Mouse (Mus musculus): ENCODE data around the gene Ugdh. TPM values are rescaled to one million over a fixed set of nuclear protein-coding genes. Genes with fewer than 3 reads are reported as not detected.

Ugdh gene
- total and polyA plus RNA-seq, 3 experiments = 9.5 to 31.3 TPM; not detected in 1

GRCm38 (mm10) chr5:65374746-65375145, 61.0 kb downstream of the Ugdh start:
- no peaks in the 10 kb centered on the region for H3K79me2 ChIP-seq (ENCODE audit: control insufficient read depth, insufficient read depth, low read length, poor library complexity)
- TF ChIP-seq E2F4 (IDR thresholded peaks at IDR 0.05; ENCODE audit: borderline replicate concordance, low read depth, low read length) = no peak
- TF ChIP-seq ZMIZ1 (IDR thresholded peaks at IDR 0.05; ENCODE audit: low read depth, low read length) = no peak
- no peak for TF ChIP-seq HCFC1 (IDR thresholded peaks at IDR 0.05; ENCODE audit: low read depth, low read length)
- no peak for TF ChIP-seq EP300 (IDR thresholded peaks at IDR 0.05; ENCODE audit: low read depth in 1 of 2, low read length in 2 of 2)
- TF ChIP-seq ZC3H11A (IDR thresholded peaks at IDR 0.05; ENCODE audit: low read depth, low read length) = no peak
- no peak for TF ChIP-seq POLR2AphosphoS2 (IDR thresholded peaks at IDR 0.05; ENCODE audit: low read length)
- no peak for TF ChIP-seq MYC (IDR thresholded peaks at IDR 0.05; ENCODE audit: low read depth, low read length)
- no peak for TF ChIP-seq CTCF (IDR thresholded peaks at IDR 0.05 in 2 of 3, conservative IDR thresholded peaks at IDR 0.05 in 1 of 3; ENCODE audit: control insufficient read depth in 1 of 3, insufficient read depth in 1 of 3, low read depth in 2 of 3, low read length in 3 of 3, poor library complexity in 1 of 3, severe bottlenecking in 1 of 3)
- no peak for TF ChIP-seq CHD1 (IDR thresholded peaks at IDR 0.05; ENCODE audit: low read depth, low read length)
- no peak for TF ChIP-seq MAZ (IDR thresholded peaks at IDR 0.05; ENCODE audit: low read depth, low read length)
- TF ChIP-seq CHD2 (IDR thresholded peaks at IDR 0.05; ENCODE audit: low read length) = no peak
- TF ChIP-seq TBP (IDR thresholded peaks at IDR 0.05; ENCODE audit: low read depth, low read length) = no peak
- no peak for TF ChIP-seq ZNF384 (IDR thresholded peaks at IDR 0.05; ENCODE audit: low read depth, low read length)
- no peak for TF ChIP-seq TCF12 (IDR thresholded peaks at IDR 0.05; ENCODE audit: low read depth, low read length)
- no peak for TF ChIP-seq JUND (IDR thresholded peaks at IDR 0.05; ENCODE audit: low read depth, low read length)
- TF ChIP-seq MYB (IDR thresholded peaks at IDR 0.05; ENCODE audit: low read depth, low read length) = no peak
- no peak for TF ChIP-seq MXI1 (IDR thresholded peaks at IDR 0.05; ENCODE audit: low read depth, low read length)
- no peak for TF ChIP-seq MAFK (IDR thresholded peaks at IDR 0.05; ENCODE audit: borderline replicate concordance, low read depth, low read length)
- TF ChIP-seq SMC3 (IDR thresholded peaks at IDR 0.05; ENCODE audit: low read depth, low read length) = no peak
- no peak for TF ChIP-seq ETS1 (IDR thresholded peaks at IDR 0.05; ENCODE audit: low read depth, low read length)
- no peaks in the 10 kb centered on the region for H3K36me3 ChIP-seq (ENCODE audit: control insufficient read depth in 1 of 2, insufficient read depth in 2 of 2, low read length in 2 of 2)
- H3K9me3 ChIP-seq (replicated peaks; ENCODE audit: insufficient read depth, low read length) = no peaks in the 10 kb centered on the region
- H3K4me3 ChIP-seq (ENCODE audit: control insufficient read depth in 1 of 2, insufficient read depth in 1 of 2, low read depth in 2 of 2, low read length in 2 of 2) = no peak overlapping the region
- no peaks in the 10 kb centered on the region for H3K27me3 ChIP-seq (ENCODE audit: control insufficient read depth in 1 of 2, insufficient read depth in 2 of 2, low read length in 2 of 2)
- no peak overlapping the region for H3K9ac ChIP-seq (ENCODE audit: control insufficient read depth, low read depth, low read length, poor library complexity, severe bottlenecking)
- H3K4me1 ChIP-seq (ENCODE audit: control insufficient read depth in 1 of 2, insufficient read depth in 2 of 2, low read length in 2 of 2) = no peaks in the 10 kb centered on the region; a peak in 1 of 4 replicates
- no peak overlapping the region for H3K27ac ChIP-seq (ENCODE audit: control insufficient read depth, low read depth, low read length)
- DNase-seq (ENCODE audit: low read depth, low spot score) = no peak

- Histone ChIP-seq H3K9ac (ENCODE audit: control insufficient read depth, low read depth, low read length, poor library complexity, severe bottlenecking) (no peak overlapping the region), H3K79me2 (ENCODE audit: control insufficient read depth, insufficient read depth, low read length, poor library complexity) (no peaks in the 10 kb centered on the region), H3K27me3 (ENCODE audit: control insufficient read depth in 1 of 2, insufficient read depth in 2 of 2, low read length in 2 of 2) (peaks cover 4 to 6% of the 10 kb centered on the region in 2 experiments), H3K4me1 (ENCODE audit: control insufficient read depth in 1 of 2, insufficient read depth in 2 of 2, low read length in 2 of 2) (no peaks in the 10 kb centered on the region; a peak in 1 of 4 replicates), H3K36me3 (ENCODE audit: control insufficient read depth in 1 of 2, insufficient read depth in 2 of 2, low read length in 2 of 2) (no peaks in the 10 kb centered on the region), H3K4me3 (ENCODE audit: control insufficient read depth in 1 of 2, insufficient read depth in 1 of 2, low read depth in 2 of 2, low read length in 2 of 2) (no peak overlapping the region), H3K27ac (ENCODE audit: control insufficient read depth, low read depth, low read length) (no peak overlapping the region), H3K9me3 (replicated peaks; ENCODE audit: insufficient read depth, low read length) (no peaks in the 10 kb centered on the region)
- DNase-seq (ENCODE audit: low read depth, low spot score) = no peak
- TF ChIP-seq GATA1 (IDR thresholded peaks at IDR 0.05; ENCODE audit: low read depth, low read length) (no peak), POLR2AphosphoS5 (IDR thresholded peaks at IDR 0.05; ENCODE audit: borderline replicate concordance, low read depth, low read length) (no peak), ELF1 (IDR thresholded peaks at IDR 0.05; ENCODE audit: low read depth, low read length) (no peak), ZKSCAN1 (IDR thresholded peaks at IDR 0.05; ENCODE audit: low read depth, low read length) (no peak), KAT2A (conservative IDR thresholded peaks at IDR 0.05; ENCODE audit: low read depth, low read length) (no peak), USF2 (IDR thresholded peaks at IDR 0.05; ENCODE audit: borderline replicate concordance in 1 of 2, insufficient read depth in 1 of 2, low read depth in 1 of 2, low read length in 2 of 2) (no peak)
Measured at GRCm38 (mm10) chr5:65371551-65371950, 64.2 kb downstream of the Ugdh start.
